Mouse (Mus musculus) MEL (cell line): ENCODE measurements around the gene Plekhg3. TPM values are rescaled to one million over a fixed set of nuclear protein-coding genes. Genes with fewer than 3 reads are reported as not detected.
A peak's percentile ranks its signal among the peaks of the same experiment; 100 is the strongest.

ENCODE experiments used
- DNase-seq: peaks from one replicate; pipeline ENCODE4 v3.0.0; 2011; ENCODE audit warnings: low read depth, low spot score
- H3K27ac ChIP-seq: 2 replicates; pipeline ENCODE4 v1.5.1; 2012; ENCODE audit warnings: low read depth, mild to moderate bottlenecking, control low read depth, low read length, moderate library complexity; ENCODE audit not compliant: control insufficient read depth
- H3K27me3 ChIP-seq, 2 experiments: fragments of 150-350 bp in 1 of 2; sonication (generic) in 1 of 2; 2 replicates each; pipeline ENCODE4 v1.6.1; 2012; ENCODE audit warnings: low read length in 2 of 2, mild to moderate bottlenecking in 2 of 2, improper control_type of control experiment in 1 of 2, moderate library complexity in 1 of 2; ENCODE audit not compliant: insufficient read depth in 2 of 2, control insufficient read depth in 1 of 2
- H3K36me3 ChIP-seq, 2 experiments: 2 replicates each; pipeline ENCODE4 v1.6.1; 2012 to 2014; ENCODE audit warnings: low read length in 2 of 2, improper control_type of control experiment in 1 of 2, inconsistent platforms in 1 of 2, mild to moderate bottlenecking in 1 of 2; ENCODE audit not compliant: insufficient read depth in 2 of 2, control insufficient read depth in 1 of 2
- H3K4me1 ChIP-seq, 2 experiments: fragments of 150-350 bp in 1 of 2; sonication (generic) in 1 of 2; 2 replicates each; pipeline ENCODE4 v1.6.1; 2012; ENCODE audit warnings: low read length in 2 of 2, improper control_type of control experiment in 1 of 2, mild to moderate bottlenecking in 1 of 2; ENCODE audit not compliant: insufficient read depth in 2 of 2, control insufficient read depth in 1 of 2
- H3K4me3 ChIP-seq, 2 experiments: fragments of 150-350 bp in 1 of 2; sonication (generic) in 1 of 2; 2 replicates each; pipeline ENCODE4 v1.5.1; 2012; ENCODE audit warnings: low read depth in 2 of 2, low read length in 2 of 2, mild to moderate bottlenecking in 2 of 2, moderate library complexity in 2 of 2, control low read depth in 1 of 2, improper control_type of control experiment in 1 of 2; ENCODE audit not compliant: control insufficient read depth in 1 of 2, insufficient read depth in 1 of 2
- H3K79me2 ChIP-seq: 2 replicates; pipeline ENCODE4 v1.6.1; 2012; ENCODE audit warnings: mild to moderate bottlenecking, low read length, moderate library complexity; ENCODE audit not compliant: control insufficient read depth, poor library complexity, insufficient read depth
- H3K9ac ChIP-seq: 2 replicates; pipeline ENCODE4 v1.6.1; 2012; ENCODE audit warnings: low read depth, mild to moderate bottlenecking, control low read depth, low read length, moderate library complexity; ENCODE audit not compliant: control insufficient read depth, poor library complexity, severe bottlenecking
- H3K9me3 ChIP-seq: fragments of 150-350 bp; sonication (generic); replicated peaks from 2 replicates; pipeline ENCODE4 v1.6.1; 2012; ENCODE audit warnings: mild to moderate bottlenecking, low read length, improper control_type of control experiment, moderate library complexity; ENCODE audit not compliant: insufficient read depth
- CHD1 ChIP-seq: IDR thresholded peaks from 2 replicates; pipeline ENCODE4 v1.6.1; 2012; ENCODE audit warnings: low read depth, mild to moderate bottlenecking, inconsistent platforms, low read length, improper control_type of control experiment
- CHD2 ChIP-seq: IDR thresholded peaks from 2 replicates; pipeline ENCODE4 v1.6.1; 2011; ENCODE audit warnings: low read length, improper control_type of control experiment
- CTCF ChIP-seq, 3 experiments: IDR thresholded peaks in 2 of 3; conservative IDR thresholded peaks in 1 of 3; 2 replicates each; pipeline ENCODE4 v1.5.1; 2011 to 2012; ENCODE audit warnings: low read length in 3 of 3, low read depth in 2 of 3, mild to moderate bottlenecking in 2 of 3, improper control_type of control experiment in 1 of 3, inconsistent platforms in 1 of 3, mixed read lengths in 1 of 3, moderate library complexity in 1 of 3; ENCODE audit not compliant: control insufficient read depth in 1 of 3, insufficient read depth in 1 of 3, poor library complexity in 1 of 3, severe bottlenecking in 1 of 3
- E2F4 ChIP-seq: IDR thresholded peaks from 2 replicates; pipeline ENCODE4 v1.6.1; 2011; ENCODE audit warnings: low read depth, low read length, improper control_type of control experiment, borderline replicate concordance
- ETS1 ChIP-seq: IDR thresholded peaks from 2 replicates; pipeline ENCODE4 v1.6.1; 2012; ENCODE audit warnings: low read depth, mild to moderate bottlenecking, inconsistent platforms, low read length, improper control_type of control experiment, moderate library complexity
- GABPA ChIP-seq: IDR thresholded peaks from 2 replicates; pipeline ENCODE4 v1.6.1; 2012; ENCODE audit warnings: low read depth, mild to moderate bottlenecking, inconsistent platforms, low read length, improper control_type of control experiment, moderate library complexity
- GATA1 ChIP-seq: IDR thresholded peaks from 2 replicates; pipeline ENCODE4 v1.6.1; 2011; ENCODE audit warnings: low read depth, low read length, improper control_type of control experiment
- HCFC1 ChIP-seq: IDR thresholded peaks from 2 replicates; pipeline ENCODE4 v1.6.1; 2012; ENCODE audit warnings: low read depth, mild to moderate bottlenecking, inconsistent platforms, low read length, improper control_type of control experiment, moderate library complexity
- JUND ChIP-seq: IDR thresholded peaks from 2 replicates; pipeline ENCODE4 v1.6.1; 2011; ENCODE audit warnings: low read depth, mild to moderate bottlenecking, improper control_type of control experiment, low read length
- KAT2A ChIP-seq: conservative IDR thresholded peaks from 2 replicates; pipeline ENCODE4 v1.6.1; 2012; ENCODE audit warnings: low read depth, low read length, improper control_type of control experiment, inconsistent platforms
- MAZ ChIP-seq: IDR thresholded peaks from 2 replicates; pipeline ENCODE4 v1.6.1; 2012; ENCODE audit warnings: low read depth, mild to moderate bottlenecking, inconsistent platforms, low read length, improper control_type of control experiment
- MXI1 ChIP-seq: IDR thresholded peaks from 2 replicates; pipeline ENCODE4 v1.6.1; 2011; ENCODE audit warnings: mild to moderate bottlenecking, low read depth, low read length, improper control_type of control experiment
- MYC ChIP-seq: IDR thresholded peaks from 2 replicates; pipeline ENCODE4 v1.6.1; 2011; ENCODE audit warnings: low read depth, mild to moderate bottlenecking, low read length, improper control_type of control experiment, moderate library complexity
- NELFE ChIP-seq: IDR thresholded peaks from 2 replicates; pipeline ENCODE4 v1.6.1; 2011; ENCODE audit warnings: low read depth, low read length, improper control_type of control experiment
- NRF1 ChIP-seq: IDR thresholded peaks from 2 replicates; pipeline ENCODE4 v1.6.1; 2014; ENCODE audit warnings: low read depth, mild to moderate bottlenecking, inconsistent platforms, low read length, improper control_type of control experiment, moderate library complexity; ENCODE audit not compliant: poor library complexity, insufficient read depth, severe bottlenecking
- POLR2A ChIP-seq, 2 experiments: IDR thresholded peaks; 2 replicates each; pipeline ENCODE4 v1.6.1; 2011 to 2012; ENCODE audit warnings: low read length in 2 of 2, mild to moderate bottlenecking in 2 of 2, control low read depth in 1 of 2, improper control_type of control experiment in 1 of 2, low read depth in 1 of 2, moderate library complexity in 1 of 2; ENCODE audit not compliant: control insufficient read depth in 1 of 2, insufficient read depth in 1 of 2, poor library complexity in 1 of 2
- POLR2AphosphoS2 ChIP-seq: IDR thresholded peaks from 2 replicates; pipeline ENCODE4 v1.6.1; 2011; ENCODE audit warnings: low read length, improper control_type of control experiment
- RAD21 ChIP-seq: IDR thresholded peaks from 2 replicates; pipeline ENCODE4 v1.6.1; 2011; ENCODE audit warnings: mild to moderate bottlenecking, low read depth, low read length, improper control_type of control experiment
- SIN3A ChIP-seq: IDR thresholded peaks from 2 replicates; pipeline ENCODE4 v1.6.1; 2012; ENCODE audit warnings: low read length, improper control_type of control experiment, inconsistent platforms
- SMC3 ChIP-seq: IDR thresholded peaks from 2 replicates; pipeline ENCODE4 v1.6.1; 2011; ENCODE audit warnings: low read depth, low read length, improper control_type of control experiment
- TBP ChIP-seq: IDR thresholded peaks from 2 replicates; pipeline ENCODE4 v1.8.0; 2011; ENCODE audit warnings: low read depth, low read length, improper control_type of control experiment
- TCF12 ChIP-seq: IDR thresholded peaks from 2 replicates; pipeline ENCODE4 v1.6.1; 2014; ENCODE audit warnings: low read depth, mild to moderate bottlenecking, inconsistent platforms, low read length, improper control_type of control experiment, moderate library complexity
- UBTF ChIP-seq: IDR thresholded peaks from 2 replicates; pipeline ENCODE4 v1.6.1; 2012; ENCODE audit warnings: low read depth, mild to moderate bottlenecking, inconsistent platforms, low read length, improper control_type of control experiment, moderate library complexity, borderline replicate concordance; ENCODE audit not compliant: insufficient read depth
- USF1 ChIP-seq: IDR thresholded peaks from 2 replicates; pipeline ENCODE4 v1.6.1; 2014; ENCODE audit warnings: low read depth, mild to moderate bottlenecking, inconsistent platforms, low read length, improper control_type of control experiment, moderate library complexity
- USF2 ChIP-seq, 2 experiments: IDR thresholded peaks; 2 replicates each; pipeline ENCODE4 v1.6.1; 2011 to 2012; ENCODE audit warnings: improper control_type of control experiment in 2 of 2, low read length in 2 of 2, borderline replicate concordance in 1 of 2, inconsistent platforms in 1 of 2, low read depth in 1 of 2, mild to moderate bottlenecking in 1 of 2; ENCODE audit not compliant: insufficient read depth in 1 of 2
- ZC3H11A ChIP-seq: IDR thresholded peaks from 2 replicates; pipeline ENCODE4 v1.6.1; 2012; ENCODE audit warnings: low read depth, mild to moderate bottlenecking, inconsistent platforms, low read length, improper control_type of control experiment
- ZKSCAN1 ChIP-seq: IDR thresholded peaks from 2 replicates; pipeline ENCODE4 v1.6.1; 2012; ENCODE audit warnings: low read depth, mild to moderate bottlenecking, inconsistent platforms, low read length, improper control_type of control experiment, moderate library complexity
- polyA plus RNA-seq, 2 experiments: library from polyadenylated mRNA; stranded (reverse) in 1 of 2; unstranded in 1 of 2; fragments of >175 nt in 1 of 2; fragments of >200 nt in 1 of 2; gene quantifications; 2 replicates each; pipeline versions ENCODE4 v1.2.1 to v1.2.4; 2012; ENCODE audit warnings: low replicate concordance in 2 of 2, low read depth in 1 of 2; ENCODE audit not compliant: insufficient read length in 2 of 2, insufficient read depth in 1 of 2, missing spikeins in 1 of 2
- total RNA-seq: library from RNA; depleted of rRNA; stranded (reverse); fragments of 300-350 nt; gene quantifications from 2 replicates; pipeline ENCODE4 v1.2.3, GENCODE M21; 2012

The Plekhg3 gene
- total and polyA plus RNA-seq, 3 experiments = 0.92 to 7.0 TPM; not detected in 1

- peaks cover 7 to 11% of the 10 kb centered on the region in 2 experiments; a peak in 3 of 4 replicates for H3K4me1 ChIP-seq
- TF ChIP-seq SMC3 (no peak), GABPA (no peak), MAZ (no peak), E2F4 (no peak), ZC3H11A (no peak), POLR2A (IDR thresholded peaks at IDR 0.05; ENCODE audit: control insufficient read depth in 1 of 2, insufficient read depth in 1 of 2, low read depth in 1 of 2, low read length in 2 of 2, poor library complexity in 1 of 2) (no peak), USF2 (IDR thresholded peaks at IDR 0.05; ENCODE audit: borderline replicate concordance in 1 of 2, insufficient read depth in 1 of 2, low read depth in 1 of 2, low read length in 2 of 2) (no peak), TCF12 (no peak), ZKSCAN1 (no peak), CHD1 (no peak), CTCF (IDR thresholded peaks at IDR 0.05 in 2 of 3, conservative IDR thresholded peaks at IDR 0.05 in 1 of 3; ENCODE audit: control insufficient read depth in 1 of 3, insufficient read depth in 1 of 3, low read depth in 2 of 3, low read length in 3 of 3, poor library complexity in 1 of 3, severe bottlenecking in 1 of 3) (no peak), GATA1 (no peak), NELFE (no peak), SIN3A (no peak)
- 0 out of 4 replicates have a peak, but pooled peaks cover 0 to 5% of the 10 kb centered on the region in 2 experiments for H3K36me3 ChIP-seq
- no peak overlapping the region for H3K9ac ChIP-seq
- no peak overlapping the region for H3K27ac ChIP-seq
- H3K4me3 ChIP-seq = no peak overlapping the region
- H3K79me2 ChIP-seq = no peaks in the 10 kb centered on the region
- H3K9me3 ChIP-seq = no peaks in the 10 kb centered on the region
- peak; percentile 35 for DNase-seq
- H3K27me3 ChIP-seq = no peaks in the 10 kb centered on the region
Observed at GRCm38 (mm10) chr12:76490798-76491197, 39.9 kb upstream of the Plekhg3 start.

GRCm38 (mm10) chr12:76493462-76493861, 37.2 kb upstream of the Plekhg3 start:
- Histone ChIP-seq H3K79me2 (no peaks in the 10 kb centered on the region), H3K36me3 (peaks cover 0 to 4% of the 10 kb centered on the region in 2 experiments; a peak in 1 of 4 replicates), H3K4me1 (peaks cover 0 to 8% of the 10 kb centered on the region in 2 experiments; a peak in 2 of 4 replicates), H3K4me3 (no peak overlapping the region), H3K9ac (no peak overlapping the region), H3K27me3 (no peaks in the 10 kb centered on the region), H3K9me3 (no peaks in the 10 kb centered on the region), H3K27ac (no peak overlapping the region)
- no peak for DNase-seq
- TF ChIP-seq ETS1 = no peak
- TF ChIP-seq MYC = no peak
- TF ChIP-seq CHD1 = no peak
- TF ChIP-seq RAD21 = no peak

GRCm38 (mm10) chr12:76495381-76495780, 35.3 kb upstream of the Plekhg3 start:
- no peaks in the 10 kb centered on the region for H3K79me2 ChIP-seq
- no peak overlapping the region for H3K27ac ChIP-seq
- DNase-seq = no peak
- no peaks in the 10 kb centered on the region for H3K27me3 ChIP-seq
- no peak overlapping the region for H3K4me3 ChIP-seq
- peaks cover 0 to 21% of the 10 kb centered on the region in 2 experiments; a peak in 2 of 4 replicates for H3K36me3 ChIP-seq
- no peaks in the 10 kb centered on the region for H3K9me3 ChIP-seq
- no peak overlapping the region for H3K9ac ChIP-seq
- H3K4me1 ChIP-seq = peaks cover 6 to 27% of the 10 kb centered on the region in 2 experiments
- TF ChIP-seq JUND = no peak
- TF ChIP-seq SMC3 = no peak
- TF ChIP-seq ETS1 = no peak
- no peak for TF ChIP-seq CHD1
- TF ChIP-seq MXI1 = no peak
- no peak for TF ChIP-seq ZC3H11A
- TF ChIP-seq UBTF = no peak
- TF ChIP-seq HCFC1 = no peak
- TF ChIP-seq MAZ = no peak
- TF ChIP-seq CTCF (IDR thresholded peaks at IDR 0.05 in 2 of 3, conservative IDR thresholded peaks at IDR 0.05 in 1 of 3; ENCODE audit: control insufficient read depth in 1 of 3, insufficient read depth in 1 of 3, low read depth in 2 of 3, low read length in 3 of 3, poor library complexity in 1 of 3, severe bottlenecking in 1 of 3) = no peak
- no peak for TF ChIP-seq NRF1
- no peak for TF ChIP-seq KAT2A
- TF ChIP-seq TBP = no peak
- no peak for TF ChIP-seq USF1
- TF ChIP-seq POLR2AphosphoS2 = no peak
- TF ChIP-seq CHD2 = no peak
